Mouse (Mus musculus): ENCODE measurements around the gene Irs3. TPM values are rescaled to one million over a fixed set of nuclear protein-coding genes. Genes with fewer than 3 reads are reported as not detected.
"Not testable (repeated sequence)": the region's sequence is repeated elsewhere in the genome, so short reads cannot be mapped to it uniquely, and the experiment has no call there.

Irs3 gene
- total RNA-seq, 1 experiment from 2014 or later: 0.10 TPM

DNA sequence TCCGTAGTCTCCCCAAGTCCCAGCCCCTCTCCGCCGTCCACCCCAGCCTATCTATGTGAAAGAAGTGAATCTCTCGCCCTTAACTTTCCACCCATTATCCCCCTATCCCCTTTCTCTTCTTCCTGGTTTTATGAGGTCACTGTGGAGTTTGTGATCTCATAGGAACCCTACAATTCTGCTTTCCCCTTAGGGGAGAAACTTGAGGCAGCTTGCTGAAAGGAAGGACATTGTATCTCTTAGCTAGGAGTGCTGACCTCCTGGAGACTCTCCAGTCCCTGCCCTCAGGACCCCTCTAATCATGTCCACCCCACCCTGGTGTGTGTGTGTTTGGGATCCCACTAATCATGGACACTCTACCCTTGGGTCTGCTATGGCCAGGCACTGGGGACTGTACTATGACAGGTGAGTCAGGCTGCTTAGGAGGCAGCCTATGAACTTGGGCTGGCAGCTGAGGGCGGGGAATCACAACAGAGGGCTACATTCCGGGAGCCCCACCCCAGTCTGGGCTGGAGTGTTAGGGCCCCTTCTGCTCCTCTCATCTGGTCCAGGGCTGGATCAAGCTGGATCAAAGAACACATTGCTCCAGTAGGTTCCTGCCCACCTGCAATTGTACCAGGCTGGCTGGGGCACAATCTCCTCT lies 15.5 kb downstream of the Irs3 start:
- ATAC-seq (replicated peaks; ENCODE audit: insufficient number of reproducible peaks, low FRiP score, low TSS enrichment, poor library complexity, severe bottlenecking): no peak

DNA sequence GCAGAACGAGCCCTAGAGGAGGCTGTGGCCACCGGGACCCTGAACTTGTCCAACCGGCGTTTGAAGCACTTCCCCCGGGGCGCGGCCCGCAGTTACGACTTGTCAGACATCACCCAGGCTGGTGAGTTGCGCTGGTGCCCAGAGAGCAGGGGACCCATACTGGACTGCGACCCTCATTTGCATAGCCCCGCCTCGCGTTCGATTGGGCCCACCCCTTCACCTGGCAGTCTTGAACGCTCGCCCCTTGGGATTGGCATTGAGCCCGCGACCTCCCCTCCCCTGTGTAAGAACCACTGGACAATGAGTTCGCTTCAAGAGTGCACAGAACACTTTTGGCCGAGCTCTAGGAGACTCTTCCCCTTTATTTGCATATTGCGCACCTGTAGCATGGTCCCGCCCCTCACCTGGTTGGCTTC lies 16.2 kb downstream of the Irs3 start:
- ATAC-seq (replicated peaks; ENCODE audit: insufficient number of reproducible peaks, low FRiP score, low TSS enrichment, poor library complexity, severe bottlenecking): no peak

DNA sequence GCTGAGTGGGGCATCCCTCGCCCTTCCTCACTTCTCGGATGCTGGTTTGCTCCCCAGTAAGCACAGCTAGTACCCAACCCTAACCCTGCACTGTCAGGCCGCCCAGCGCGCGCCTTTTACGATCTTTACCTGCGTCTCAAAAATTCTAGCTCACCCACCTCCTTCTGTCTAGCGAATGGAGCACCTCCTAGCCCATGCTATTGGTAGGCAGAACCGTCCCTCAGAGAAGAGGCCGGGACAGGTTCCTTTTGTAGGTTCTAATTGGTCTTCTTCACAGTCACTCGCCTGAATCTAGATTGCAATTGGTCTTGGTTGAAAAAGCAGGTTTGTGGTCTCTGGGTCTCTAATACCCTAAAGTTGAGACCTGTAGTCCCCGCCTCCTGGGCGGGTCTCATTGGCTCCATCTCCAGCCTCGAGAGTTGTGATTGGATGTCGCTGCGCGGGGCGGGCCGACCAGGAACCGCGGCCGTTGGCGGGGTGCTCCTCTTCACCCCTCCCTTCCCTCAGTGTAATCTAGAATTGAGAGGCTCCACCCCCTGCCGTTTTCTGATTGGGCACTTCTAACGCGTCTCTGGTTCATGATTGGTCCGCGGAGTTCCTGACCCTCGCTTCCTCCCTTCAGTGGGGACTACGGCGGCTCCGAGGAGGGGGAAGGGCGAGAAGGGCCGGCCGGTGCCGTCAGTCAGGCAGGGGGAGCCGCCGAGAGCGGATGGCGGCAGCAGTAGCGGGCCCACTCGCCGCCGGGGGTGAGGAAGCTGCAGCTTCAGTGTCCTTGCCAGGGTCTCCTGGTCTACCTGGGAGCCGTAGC lies 16.8 kb downstream of the Irs3 start, which contains the start of the genes Fbxo24, Lrch4 and Gm20605:
Fbxo24 (minus strand) TSS at position 505 of the 808 bp plus-strand sequence.
Lrch4 (plus strand) TSS at position 624 of the 808 bp plus-strand sequence.
Gm20605 (plus strand) TSS at position 678 of the 808 bp plus-strand sequence.
- peak; percentile 77 for ATAC-seq (replicated peaks; ENCODE audit: insufficient number of reproducible peaks, low FRiP score, low TSS enrichment, poor library complexity, severe bottlenecking)

DNA sequence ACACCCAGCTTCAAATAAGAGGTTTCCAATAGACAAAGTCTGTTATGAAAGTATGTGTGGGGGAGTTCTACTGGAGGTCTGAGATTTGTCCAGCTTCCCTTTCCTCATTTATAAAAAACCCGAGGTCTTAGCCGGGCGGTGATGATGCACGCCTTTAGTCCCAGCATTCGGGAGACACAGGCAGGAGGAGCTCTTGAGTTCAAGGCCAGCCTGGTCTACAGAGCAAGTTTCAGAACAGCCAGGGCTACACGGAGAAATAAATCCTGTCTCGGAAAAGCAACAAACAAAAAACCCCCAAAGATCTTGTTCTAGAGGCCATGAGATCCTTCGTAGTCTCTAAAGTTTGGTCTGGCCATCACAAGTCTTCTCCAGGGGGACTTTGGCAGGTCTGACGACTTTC lies 17.5 kb downstream of the Irs3 start:
- no peak for ATAC-seq (replicated peaks; ENCODE audit: insufficient number of reproducible peaks, low FRiP score, low TSS enrichment, poor library complexity, severe bottlenecking)

DNA sequence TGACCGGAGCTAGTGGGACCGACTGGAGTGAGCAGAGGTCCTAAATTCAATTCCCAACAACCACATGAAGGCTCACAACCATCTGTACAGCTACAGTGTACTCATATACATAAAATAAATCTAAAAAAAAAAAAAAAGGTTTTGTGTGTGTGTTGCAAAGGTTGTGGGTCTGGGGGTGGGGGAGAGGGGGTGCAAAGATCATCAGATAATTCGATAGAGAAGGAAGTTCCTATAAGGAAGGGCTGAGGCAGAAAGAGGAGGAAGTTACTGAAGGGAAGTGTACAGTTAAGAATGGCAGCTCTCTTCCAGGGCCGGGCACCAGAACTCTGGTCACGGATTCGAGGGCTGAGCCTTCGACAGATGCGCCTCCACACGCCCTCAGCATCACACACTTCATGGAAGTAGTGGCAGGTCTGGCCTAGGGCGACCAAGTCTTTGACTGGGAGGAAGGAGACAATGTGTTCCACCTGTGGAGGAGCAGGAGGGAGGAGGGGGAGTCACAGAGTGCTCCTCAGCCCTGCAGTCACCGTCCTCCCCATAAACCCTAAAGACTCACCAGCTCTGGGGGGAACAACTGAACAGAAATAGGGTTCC lies 21.5 kb downstream of the Irs3 start:
- ATAC-seq (replicated peaks; ENCODE audit: insufficient number of reproducible peaks, low FRiP score, low TSS enrichment, poor library complexity, severe bottlenecking): peak; percentile 34

DNA sequence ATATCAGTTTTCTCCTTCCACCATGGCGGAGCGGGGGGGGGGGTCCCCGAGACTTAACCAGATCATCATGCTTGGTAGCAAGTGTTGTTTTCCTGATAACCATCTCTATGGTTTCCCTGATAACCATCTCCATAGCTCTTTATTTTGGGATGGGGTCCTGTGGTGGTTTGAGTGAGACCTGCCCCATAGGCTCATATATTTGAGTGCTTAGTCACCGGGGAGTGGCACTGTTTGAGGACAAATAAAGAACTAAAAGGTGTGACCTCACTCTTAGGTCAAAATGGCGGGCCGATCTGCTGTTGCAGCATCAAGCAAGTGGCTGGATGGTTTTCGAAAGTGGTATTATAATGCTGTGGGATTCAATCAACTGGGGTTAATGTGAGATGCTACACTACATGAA lies 30.2 kb downstream of the Irs3 start:
- ATAC-seq (replicated peaks; ENCODE audit: insufficient number of reproducible peaks, low FRiP score, low TSS enrichment, poor library complexity, severe bottlenecking): no peak

DNA sequence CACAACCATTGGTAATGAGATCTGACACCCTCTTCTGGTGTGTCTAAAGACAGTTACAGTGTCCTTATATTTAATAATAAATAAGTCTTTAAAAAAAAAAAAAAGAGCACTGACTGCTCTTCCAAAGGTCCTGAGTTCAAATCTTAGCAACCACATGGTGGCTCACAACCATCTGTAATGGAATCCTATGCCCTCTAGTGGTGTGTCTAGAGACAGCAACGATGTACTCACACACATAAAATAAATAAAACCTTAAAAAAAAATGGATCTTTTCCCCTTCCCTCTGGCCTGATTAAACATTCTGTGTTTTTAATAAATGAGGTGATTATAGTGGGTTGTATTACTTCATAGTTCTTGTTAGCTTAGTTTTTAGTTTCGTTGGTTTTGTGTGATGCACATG lies 30.6 kb downstream of the Irs3 start:
- ATAC-seq (replicated peaks; ENCODE audit: insufficient number of reproducible peaks, low FRiP score, low TSS enrichment, poor library complexity, severe bottlenecking): not testable (repeated sequence)

DNA sequence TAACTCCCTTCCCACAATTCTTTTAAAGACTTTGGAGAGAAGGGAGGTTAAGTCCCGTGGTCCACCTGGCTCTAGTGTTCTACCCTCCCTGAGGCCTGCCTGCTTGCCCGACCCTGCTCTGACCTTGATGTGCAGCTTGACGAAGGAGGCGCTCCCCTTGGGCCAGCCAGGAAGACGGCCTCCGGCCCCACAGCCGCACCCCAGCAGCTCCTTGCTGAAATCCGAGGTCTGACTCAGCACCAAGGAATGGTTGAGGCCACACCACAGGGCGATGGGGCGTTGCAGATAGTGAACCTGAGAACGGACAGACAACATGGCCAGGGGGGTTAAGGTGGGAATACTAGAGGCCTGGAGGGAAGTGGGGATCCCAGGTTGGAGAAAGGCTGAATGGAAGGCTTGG lies 32.0 kb downstream of the Irs3 start, which contains the start of gene Pcolce:
Pcolce (minus strand) TSS at position 235 of the 400 bp plus-strand sequence.
- no peak for ATAC-seq (replicated peaks; ENCODE audit: insufficient number of reproducible peaks, low FRiP score, low TSS enrichment, poor library complexity, severe bottlenecking)

DNA sequence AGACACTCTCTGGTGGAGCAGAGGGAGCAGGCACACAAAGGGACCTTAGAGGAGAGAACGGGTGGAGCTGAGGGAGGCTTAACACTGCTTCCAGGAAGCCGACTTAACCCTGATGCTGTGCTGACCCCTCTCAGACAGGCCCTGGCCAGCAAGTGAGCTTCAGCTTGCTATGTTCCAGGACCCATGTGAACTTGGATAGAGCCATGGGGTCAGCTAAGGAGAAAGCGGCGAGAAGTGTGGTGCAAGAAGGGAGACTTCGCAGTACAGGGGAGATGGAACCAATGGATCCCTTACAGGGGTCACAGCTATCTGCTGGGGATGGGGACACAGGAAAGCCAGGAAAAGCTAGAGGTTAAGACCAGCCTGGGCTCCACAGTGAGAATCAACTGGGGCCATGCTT lies 32.4 kb downstream of the Irs3 start:
- no peak for ATAC-seq (replicated peaks; ENCODE audit: insufficient number of reproducible peaks, low FRiP score, low TSS enrichment, poor library complexity, severe bottlenecking)

DNA sequence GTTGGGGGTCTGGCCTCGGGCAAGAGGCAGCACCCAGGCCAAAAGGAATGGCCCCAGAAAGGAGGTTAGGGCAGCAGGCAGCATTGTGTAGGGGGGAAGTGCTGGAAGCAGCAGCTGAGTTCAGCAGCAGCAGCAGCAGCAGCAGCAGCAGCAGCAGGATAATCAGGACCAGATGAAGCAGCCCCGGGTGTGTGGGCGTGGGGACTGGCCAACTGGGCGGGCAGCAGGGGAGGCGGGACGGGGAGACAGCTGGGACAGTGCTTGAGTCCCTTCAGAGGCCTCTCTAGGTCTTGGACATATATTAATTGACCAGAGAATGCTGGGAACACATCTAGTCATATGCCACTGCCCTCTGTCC lies 34.3 kb downstream of the Irs3 start:
- ATAC-seq (replicated peaks; ENCODE audit: insufficient number of reproducible peaks, low FRiP score, low TSS enrichment, poor library complexity, severe bottlenecking): no peak

DNA sequence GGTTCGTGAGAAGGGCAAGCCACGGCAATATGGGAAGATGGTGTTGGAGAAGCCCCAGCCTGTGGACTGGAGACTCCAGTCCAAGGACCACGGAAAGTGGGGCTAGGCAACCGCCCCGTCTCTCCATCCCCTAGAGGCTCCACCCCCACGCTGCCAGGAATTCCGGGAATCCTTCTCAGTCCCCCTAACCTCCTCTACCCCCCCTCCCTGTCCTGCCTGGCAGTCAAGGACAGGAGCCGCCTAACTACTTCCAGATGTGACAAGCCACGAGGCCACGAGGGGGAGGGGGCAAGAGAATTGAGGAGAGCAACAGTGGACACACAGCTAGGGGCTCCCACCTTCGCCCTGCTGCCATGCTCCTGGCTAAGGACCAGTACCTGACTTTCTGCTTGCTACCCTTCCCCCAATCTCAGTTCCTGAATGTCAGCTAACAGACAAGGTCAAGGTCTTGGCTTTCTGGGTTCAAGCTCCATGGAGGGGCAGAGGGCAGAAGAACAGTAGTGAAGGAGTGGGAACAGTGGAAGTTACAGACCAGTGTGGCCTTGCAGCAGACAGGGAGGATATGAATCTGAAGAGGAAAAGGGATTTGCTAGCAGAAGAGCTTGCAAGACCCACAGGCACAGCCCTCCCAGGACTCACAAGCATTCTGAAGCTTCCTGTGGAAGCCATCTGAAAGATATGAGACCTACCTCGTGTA lies 34.8 kb downstream of the Irs3 start:
- no peak for ATAC-seq (replicated peaks; ENCODE audit: insufficient number of reproducible peaks, low FRiP score, low TSS enrichment, poor library complexity, severe bottlenecking)

DNA sequence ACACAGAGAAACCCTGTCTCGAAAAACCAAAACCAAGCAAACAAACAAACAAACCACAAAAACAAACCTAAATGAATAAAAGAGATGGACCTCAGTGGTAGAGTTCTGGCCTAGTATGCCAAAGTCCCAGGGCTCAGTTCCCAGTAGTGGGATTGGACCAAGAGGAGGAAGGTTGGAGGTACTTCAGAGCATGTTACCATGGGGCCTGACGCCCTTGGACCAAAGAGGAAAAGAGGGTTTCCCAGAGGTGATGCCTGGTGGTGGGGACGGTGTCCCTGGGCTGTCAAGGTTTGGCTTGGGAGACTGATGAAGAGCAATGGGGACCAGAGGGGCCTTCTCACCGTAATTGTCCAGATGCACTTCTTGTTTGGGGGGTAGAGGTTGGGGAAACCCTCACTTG lies 35.5 kb downstream of the Irs3 start:
- no peak for ATAC-seq (replicated peaks; ENCODE audit: insufficient number of reproducible peaks, low FRiP score, low TSS enrichment, poor library complexity, severe bottlenecking)

DNA sequence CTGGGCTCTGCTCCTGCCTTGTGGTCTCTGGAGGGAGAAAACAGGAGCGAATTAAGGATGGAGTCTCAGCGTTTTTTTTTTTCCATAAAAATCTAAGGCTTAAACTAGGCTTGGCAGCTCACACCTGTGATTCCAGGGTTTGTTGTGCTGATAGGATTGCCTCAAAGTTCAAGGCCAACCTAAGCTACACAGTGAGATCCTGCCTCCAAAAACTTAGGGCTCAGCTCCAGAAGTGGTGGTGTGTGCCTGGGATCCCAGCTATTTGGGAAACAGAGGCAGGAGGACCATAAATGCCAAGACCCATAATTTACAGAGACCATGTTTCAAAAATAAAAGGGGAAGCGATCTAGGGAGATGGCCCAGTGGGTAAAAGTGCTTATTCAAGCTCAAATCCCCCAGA lies 36.2 kb downstream of the Irs3 start:
- ATAC-seq (replicated peaks; ENCODE audit: insufficient number of reproducible peaks, low FRiP score, low TSS enrichment, poor library complexity, severe bottlenecking): no peak

DNA sequence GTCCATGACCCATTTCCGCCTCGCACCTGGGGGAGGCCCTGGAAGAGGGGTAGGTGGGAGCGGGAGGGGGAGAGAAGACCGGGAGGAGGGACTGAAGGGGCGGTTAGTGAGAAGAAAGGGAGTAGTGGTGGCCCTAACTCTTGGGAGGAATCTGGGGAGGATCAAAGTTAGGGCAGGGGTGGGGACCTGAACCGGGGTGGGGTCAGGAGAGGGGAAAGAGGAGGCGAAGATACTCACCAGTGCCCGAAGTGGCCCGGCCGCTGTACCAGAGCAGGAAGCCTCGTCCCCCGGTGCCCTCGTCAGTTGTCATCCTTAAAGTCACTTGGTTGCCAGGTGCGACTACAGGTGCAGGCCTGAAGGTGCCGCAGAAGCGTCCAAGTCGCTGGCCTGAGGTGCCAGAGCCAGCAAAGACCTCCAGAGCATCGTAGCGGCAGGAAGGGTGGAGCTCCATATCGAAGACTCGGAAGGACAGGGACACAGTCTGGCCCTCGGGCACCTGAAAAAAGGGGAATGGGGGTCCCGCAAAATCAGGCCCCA lies 36.8 kb downstream of the Irs3 start:
- ATAC-seq (replicated peaks; ENCODE audit: insufficient number of reproducible peaks, low FRiP score, low TSS enrichment, poor library complexity, severe bottlenecking): no peak

DNA sequence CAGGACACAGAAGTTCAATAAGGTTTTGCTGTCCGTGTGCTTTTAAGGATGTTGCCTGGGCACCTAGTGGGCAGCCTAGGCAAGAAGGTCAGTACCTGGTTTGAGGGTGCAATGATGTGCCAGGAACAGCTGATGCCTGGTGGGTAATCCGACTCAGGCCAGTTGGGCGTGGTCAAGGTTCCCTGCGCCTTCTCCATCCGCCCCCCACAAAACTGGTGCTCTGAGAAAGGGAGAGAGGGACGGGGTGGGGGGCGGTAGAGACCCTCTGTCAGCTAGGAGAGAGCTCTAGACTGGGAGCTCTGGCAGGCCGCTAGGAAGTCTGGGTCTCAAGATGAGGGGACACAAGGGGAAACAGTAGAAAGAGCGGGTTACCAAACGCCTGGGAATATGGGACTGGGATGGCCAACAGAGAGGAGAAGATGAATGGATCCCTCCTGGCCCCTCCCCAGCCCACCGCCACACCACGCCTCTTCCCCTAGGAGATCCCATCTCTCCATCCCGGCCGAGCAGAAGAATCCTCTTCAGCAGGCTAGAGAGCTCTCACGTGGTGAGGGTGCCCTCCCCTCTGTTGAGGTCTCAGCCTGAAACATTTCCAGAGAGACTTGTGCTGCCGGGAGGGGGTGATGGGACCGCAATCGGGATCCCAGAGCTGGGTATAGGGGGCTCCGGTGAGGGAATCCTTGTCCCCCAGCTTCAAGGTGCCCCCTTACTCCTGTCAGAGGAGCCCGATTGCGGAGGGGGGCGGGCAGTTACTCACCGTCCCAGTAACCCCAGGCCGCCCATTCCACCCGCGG lies 37.5 kb downstream of the Irs3 start:
- no peak for ATAC-seq (replicated peaks; ENCODE audit: insufficient number of reproducible peaks, low FRiP score, low TSS enrichment, poor library complexity, severe bottlenecking)

DNA sequence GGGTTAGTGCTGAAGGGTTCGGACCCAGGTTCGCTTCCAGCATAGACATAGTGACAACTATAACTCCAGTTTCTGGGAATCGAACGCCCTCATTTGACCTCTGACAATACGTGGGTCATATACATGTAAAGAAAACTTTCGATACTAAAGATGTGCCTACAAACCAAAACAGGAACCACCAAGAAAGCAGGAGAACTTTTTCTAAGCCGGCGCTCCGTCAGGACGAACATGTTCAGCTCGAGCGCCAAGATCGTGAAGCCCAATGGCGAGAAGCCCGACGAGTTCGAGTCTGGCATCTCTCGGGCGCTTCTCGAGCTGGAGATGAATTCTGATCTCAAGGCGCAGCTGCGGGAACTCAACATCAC lies 44.2 kb downstream of the Irs3 start:
- no peak for ATAC-seq (replicated peaks; ENCODE audit: insufficient number of reproducible peaks, low FRiP score, low TSS enrichment, poor library complexity, severe bottlenecking)

DNA sequence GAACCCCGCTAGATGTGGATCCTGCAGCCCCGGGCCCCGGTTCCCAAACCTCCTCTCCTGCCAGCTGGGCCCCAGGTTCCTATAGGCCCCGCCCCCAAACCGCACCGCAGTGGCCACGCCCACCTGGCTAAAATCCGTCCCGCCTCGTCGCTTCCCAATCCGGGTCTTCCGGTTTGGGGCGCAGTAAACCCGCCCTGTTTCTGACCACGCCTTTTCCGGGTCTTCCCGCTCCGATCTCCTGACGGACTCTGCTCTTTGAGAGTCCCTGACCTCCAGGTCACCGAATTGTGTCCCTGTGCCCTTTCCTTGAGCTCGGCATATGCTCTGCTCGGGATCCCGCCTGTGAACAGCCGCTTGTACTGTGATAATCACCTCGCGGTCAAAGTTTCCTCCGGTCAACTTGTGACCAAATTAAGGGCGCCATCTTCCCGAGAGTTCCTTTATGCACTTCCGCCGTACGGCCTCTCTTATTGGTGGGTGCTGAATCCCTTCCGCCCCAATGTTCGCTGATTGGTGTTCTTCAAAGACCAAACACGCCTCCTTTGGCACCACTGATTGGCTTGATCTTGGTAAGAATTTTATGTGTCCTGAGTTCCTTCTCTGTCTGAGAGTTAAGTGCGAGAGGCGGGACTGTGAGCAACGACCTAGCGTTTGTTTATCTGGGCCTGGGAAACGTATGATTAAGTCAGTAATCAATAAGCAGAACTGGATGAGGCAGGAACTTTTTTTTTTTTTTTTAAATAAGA lies 44.7 kb downstream of the Irs3 start, which contains the start of gene Mospd3:
Mospd3 (minus strand) TSS at position 440 of the 746 bp plus-strand sequence.
- ATAC-seq (replicated peaks; ENCODE audit: insufficient number of reproducible peaks, low FRiP score, low TSS enrichment, poor library complexity, severe bottlenecking): peak; percentile 94

DNA sequence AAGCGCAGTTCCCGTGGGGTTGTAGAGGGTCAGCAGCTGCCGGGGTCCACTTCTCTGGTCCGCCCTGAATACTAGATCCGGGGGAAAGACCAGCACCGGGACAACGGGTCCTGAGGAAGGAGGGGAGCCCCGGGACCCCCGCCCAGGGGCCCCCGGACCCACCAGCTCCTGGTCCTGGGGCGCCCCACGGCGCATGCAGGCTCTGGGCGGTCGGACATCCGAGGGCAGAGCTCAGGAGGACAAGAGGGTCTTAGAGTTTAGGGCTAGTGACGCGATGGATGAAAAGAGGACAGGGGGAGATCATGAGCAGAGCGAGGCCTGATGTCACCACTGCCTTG lies 45.3 kb downstream of the Irs3 start:
- ATAC-seq (replicated peaks; ENCODE audit: insufficient number of reproducible peaks, low FRiP score, low TSS enrichment, poor library complexity, severe bottlenecking): peak; percentile 4; the same call in 1 of the 2 replicates
